Mouse (Mus musculus) liver, embryonic 16.5 days (tissue): ENCODE measurements around the gene Bcl11b. TPM values are rescaled to one million over a fixed set of nuclear protein-coding genes. Genes with fewer than 3 reads are reported as not detected.
A peak's percentile ranks its signal among the peaks of the same experiment; 100 is the strongest.

Experiments used
- ATAC-seq: fragments of 200-750 bp; cut with Nextera tagmentation; 2 replicates; pipeline ENCODE4 v1.8.0; 2017; ENCODE audit warnings: low read depth, mild to moderate bottlenecking, moderate number of reproducible peaks, moderate library complexity
- H3K27ac ChIP-seq: fragments of 300-500 bp; sonication (generic); 2 replicates; pipeline ENCODE4 v1.5.1; 2014; ENCODE audit warnings: mild to moderate bottlenecking, low read length
- H3K27me3 ChIP-seq: fragments of 300-500 bp; sonication (generic); 2 replicates; pipeline ENCODE4 v1.6.1; 2014; ENCODE audit warnings: low read depth, low read length, mixed read lengths; ENCODE audit not compliant: control insufficient read depth, insufficient read depth
- H3K36me3 ChIP-seq: fragments of 300-500 bp; sonication (generic); 2 replicates; pipeline ENCODE4 v1.6.1; 2014; ENCODE audit warnings: mild to moderate bottlenecking; ENCODE audit not compliant: control insufficient read depth, insufficient read depth
- H3K4me1 ChIP-seq: fragments of 300-500 bp; sonication (generic); 2 replicates; pipeline ENCODE4 v1.6.1; 2014; ENCODE audit warnings: low read depth, low read length, mixed read lengths; ENCODE audit not compliant: control insufficient read depth
- H3K4me2 ChIP-seq: fragments of 300-500 bp; sonication (generic); 2 replicates; pipeline ENCODE4 v1.6.1; 2014; ENCODE audit warnings: low read depth, low read length, mixed read lengths
- H3K4me3 ChIP-seq: fragments of 300-500 bp; sonication (generic); 2 replicates; pipeline ENCODE4 v1.5.1; 2014; ENCODE audit warnings: low read depth, mild to moderate bottlenecking, low read length
- H3K9ac ChIP-seq: fragments of 300-500 bp; sonication (generic); 2 replicates; pipeline ENCODE4 v1.6.1; 2014; ENCODE audit warnings: low read depth, low read length
- H3K9me3 ChIP-seq: fragments of 300-500 bp; sonication (generic); replicated peaks from 2 replicates; pipeline ENCODE4 v1.6.1; 2016; ENCODE audit warnings: low read length; ENCODE audit not compliant: control insufficient read depth
- WGBS: fragments of 180-500 bp; shearing (Covaris S2); extraction: QIAGEN DNeasy Blood & Tissue Kit; methylation state at CpG from one replicate; pipeline ENCODE4 v1.1.7; 2014; ENCODE audit not compliant: insufficient replicate concordance; 5-methylcytosine and 5-hydroxymethylcytosine counted together
- polyA plus RNA-seq: library from polyadenylated mRNA; unstranded; fragments of >200 nt; fragmentation: Nextera tagmentation; extraction: Ambion mirVana; gene quantifications from 2 replicates; pipeline ENCODE4 v1.2.1, GENCODE M21; 2015

Bcl11b gene
- polyA plus RNA-seq, 1 experiment from 2014 or later: 0.09 TPM

- 47% methylated on average over 4 of the region's 4 CpGs for WGBS
- no peak overlapping the region for H3K27ac ChIP-seq
- H3K4me1 ChIP-seq: no peaks in the 10 kb centered on the region
- no peak overlapping the region for H3K9ac ChIP-seq
- ATAC-seq: no peak
- no peak overlapping the region for H3K4me3 ChIP-seq
- no peaks in the 10 kb centered on the region for H3K36me3 ChIP-seq
- no peaks in the 10 kb centered on the region for H3K9me3 ChIP-seq
- H3K4me2 ChIP-seq: no peak overlapping the region
- H3K27me3 ChIP-seq: peaks cover under 1% of the 10 kb centered on the region; the same call in 1 of the 2 replicates
Measured at GRCm38 (mm10) chr12:107993029-107993428, 10.4 kb downstream of the Bcl11b start.

DNA sequence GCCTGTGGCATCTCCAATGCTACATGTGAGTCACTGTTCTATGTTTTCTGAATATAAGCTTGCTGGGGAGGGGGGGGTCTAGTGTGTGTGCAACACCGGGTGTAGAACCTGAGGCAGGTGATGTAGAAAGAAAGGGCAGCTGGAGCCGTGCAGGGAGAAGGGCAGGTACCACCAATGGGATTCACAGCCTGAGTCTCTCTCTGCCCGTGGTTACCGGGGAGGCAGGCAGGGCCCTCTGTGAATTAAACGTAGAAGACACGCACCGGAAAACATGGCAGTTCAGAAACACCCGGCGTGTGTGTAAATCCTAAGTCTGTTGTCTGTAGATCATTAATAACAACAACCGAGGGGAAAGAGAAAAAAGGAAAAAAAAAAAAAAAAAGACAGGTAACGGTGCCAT lies 12.2 kb downstream of the Bcl11b start:
- Histone ChIP-seq H3K9me3 (no peaks in the 10 kb centered on the region), H3K27me3 (no peaks in the 10 kb centered on the region), H3K4me3 (no peak overlapping the region), H3K4me1 (no peaks in the 10 kb centered on the region), H3K9ac (no peak overlapping the region), H3K27ac (no peak overlapping the region), H3K36me3 (no peaks in the 10 kb centered on the region), H3K4me2 (no peak overlapping the region)
- ATAC-seq: no peak
- 63% methylated on average over 11 of the region's 11 CpGs for WGBS

DNA sequence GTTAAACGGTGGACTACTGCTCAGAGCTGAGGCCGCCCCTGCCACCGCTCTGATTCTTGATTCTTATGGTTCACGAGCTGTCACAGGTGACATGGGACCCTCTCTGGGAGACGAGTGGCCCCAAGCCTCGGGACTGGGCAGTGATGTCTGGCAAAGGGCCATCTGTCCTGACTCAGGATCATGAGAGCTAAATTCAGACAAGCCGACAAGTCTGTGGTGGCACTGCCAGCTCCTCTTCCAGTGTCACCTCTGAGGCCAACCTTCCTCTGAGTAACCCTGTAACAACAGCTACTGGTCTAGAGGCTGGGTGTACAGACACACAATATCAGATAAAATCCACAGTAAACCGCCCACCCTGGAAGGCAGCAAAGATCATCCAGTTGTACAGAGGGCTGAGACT lies 20.2 kb downstream of the Bcl11b start:
- H3K4me2 ChIP-seq: no peak overlapping the region
- H3K9ac ChIP-seq: no peak overlapping the region
- H3K27ac ChIP-seq: no peak overlapping the region
- H3K36me3 ChIP-seq: no peaks in the 10 kb centered on the region
- H3K4me3 ChIP-seq: no peak overlapping the region
- WGBS: 70% methylated on average over 8 of the region's 8 CpGs
- no peaks in the 10 kb centered on the region for H3K4me1 ChIP-seq
- H3K9me3 ChIP-seq: no peaks in the 10 kb centered on the region
- peaks cover 40% of the 10 kb centered on the region for H3K27me3 ChIP-seq
- ATAC-seq: no peak

DNA sequence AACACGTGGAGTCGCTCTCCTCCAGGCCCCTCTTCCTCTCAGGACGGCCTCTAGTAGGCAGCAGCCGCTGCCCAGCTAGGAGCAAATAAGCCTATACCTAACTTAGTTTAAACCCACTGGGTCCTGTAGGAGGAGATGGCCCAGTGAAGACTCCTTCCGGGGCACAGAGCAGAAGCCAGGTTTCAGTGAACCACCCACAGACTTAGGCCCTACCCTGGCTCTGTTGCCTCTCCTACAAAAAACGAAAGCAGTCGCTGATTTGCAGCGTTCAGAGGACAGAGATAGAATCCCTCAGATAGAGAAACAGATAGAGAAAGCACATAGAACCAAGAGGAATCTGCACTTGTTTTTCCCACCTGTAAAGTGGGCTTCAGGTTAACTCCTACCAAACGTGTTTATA lies 21.1 kb downstream of the Bcl11b start:
- peaks cover 49% of the 10 kb centered on the region for H3K27me3 ChIP-seq
- WGBS: 62% methylated on average over 9 of the region's 9 CpGs
- H3K4me3 ChIP-seq: no peak overlapping the region
- no peaks in the 10 kb centered on the region for H3K36me3 ChIP-seq
- no peak for ATAC-seq
- no peak overlapping the region for H3K4me2 ChIP-seq
- no peak overlapping the region for H3K9ac ChIP-seq
- no peak overlapping the region for H3K27ac ChIP-seq
- H3K4me1 ChIP-seq: no peaks in the 10 kb centered on the region
- no peaks in the 10 kb centered on the region for H3K9me3 ChIP-seq

DNA sequence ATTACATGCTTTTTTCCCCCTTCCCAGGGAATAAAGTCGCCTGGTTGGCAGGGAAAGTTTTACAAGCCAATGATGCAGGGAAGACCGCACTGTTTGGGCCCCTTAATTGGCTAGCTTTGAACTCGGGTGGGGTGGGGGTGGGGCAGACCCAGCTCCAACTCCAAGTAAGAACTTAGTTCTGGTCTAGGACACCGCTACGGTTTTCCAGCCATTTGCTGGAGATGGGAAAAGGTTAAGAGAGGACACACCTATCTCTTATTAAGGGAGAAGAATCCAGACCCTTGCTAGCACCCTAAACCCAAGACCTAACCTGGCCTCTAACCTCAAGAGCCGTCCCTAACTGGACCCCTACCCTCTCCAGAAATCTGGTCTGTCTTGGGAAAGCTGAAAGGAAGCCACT lies 22.2 kb downstream of the Bcl11b start:
- Histone ChIP-seq H3K9me3 (no peaks in the 10 kb centered on the region), H3K27me3 (peaks cover 53% of the 10 kb centered on the region), H3K9ac (no peak overlapping the region), H3K27ac (no peak overlapping the region), H3K4me1 (no peaks in the 10 kb centered on the region), H3K4me3 (no peak overlapping the region), H3K4me2 (no peak overlapping the region), H3K36me3 (no peaks in the 10 kb centered on the region)
- no peak for ATAC-seq
- 30% methylated on average over 6 of the region's 6 CpGs for WGBS

DNA sequence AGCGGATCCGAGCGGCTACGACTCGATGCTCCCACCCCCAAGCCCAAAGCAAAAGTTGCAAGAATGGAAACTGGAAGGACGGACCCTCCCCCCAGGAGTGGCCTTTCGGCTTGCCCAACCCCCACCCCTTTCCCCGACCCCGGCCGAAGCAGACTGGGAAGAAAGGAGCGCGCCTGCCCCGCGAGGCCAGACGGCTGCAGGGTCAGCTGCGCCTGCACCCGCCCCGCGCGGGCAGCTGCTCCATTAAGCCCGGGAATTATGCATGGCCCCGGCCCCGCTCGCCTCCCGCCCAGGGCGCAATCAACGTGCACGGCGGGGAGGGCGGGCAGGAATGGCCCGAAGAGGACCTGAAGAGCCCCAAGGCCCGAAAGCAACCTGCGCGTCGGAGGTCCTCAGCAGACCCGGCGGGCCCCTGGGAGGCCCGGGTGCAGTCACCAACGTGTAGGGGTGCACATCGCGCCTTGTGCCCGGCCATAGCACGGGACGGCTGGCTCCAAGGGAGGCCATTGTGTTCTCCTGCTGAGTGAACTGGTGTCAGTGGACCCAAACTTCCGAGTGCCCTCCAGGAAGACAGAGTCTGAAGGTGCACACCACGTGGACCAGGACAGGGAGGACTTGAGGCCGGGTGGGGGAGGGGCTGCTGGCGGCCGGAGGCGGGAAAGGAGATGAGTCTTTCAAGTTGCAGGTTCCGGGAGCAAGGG lies 23.0 kb downstream of the Bcl11b start:
- no peaks in the 10 kb centered on the region for H3K4me1 ChIP-seq
- no peak overlapping the region for H3K27ac ChIP-seq
- peaks cover 62% of the 10 kb centered on the region for H3K27me3 ChIP-seq
- H3K9me3 ChIP-seq: no peaks in the 10 kb centered on the region
- H3K4me3 ChIP-seq: peak overlapping the region; percentile 42
- H3K9ac ChIP-seq: no peak overlapping the region
- H3K36me3 ChIP-seq: no peaks in the 10 kb centered on the region
- H3K4me2 ChIP-seq: peak overlapping the region; percentile 57
- WGBS: 1% methylated on average over 51 of the region's 51 CpGs
- ATAC-seq: no peak

DNA sequence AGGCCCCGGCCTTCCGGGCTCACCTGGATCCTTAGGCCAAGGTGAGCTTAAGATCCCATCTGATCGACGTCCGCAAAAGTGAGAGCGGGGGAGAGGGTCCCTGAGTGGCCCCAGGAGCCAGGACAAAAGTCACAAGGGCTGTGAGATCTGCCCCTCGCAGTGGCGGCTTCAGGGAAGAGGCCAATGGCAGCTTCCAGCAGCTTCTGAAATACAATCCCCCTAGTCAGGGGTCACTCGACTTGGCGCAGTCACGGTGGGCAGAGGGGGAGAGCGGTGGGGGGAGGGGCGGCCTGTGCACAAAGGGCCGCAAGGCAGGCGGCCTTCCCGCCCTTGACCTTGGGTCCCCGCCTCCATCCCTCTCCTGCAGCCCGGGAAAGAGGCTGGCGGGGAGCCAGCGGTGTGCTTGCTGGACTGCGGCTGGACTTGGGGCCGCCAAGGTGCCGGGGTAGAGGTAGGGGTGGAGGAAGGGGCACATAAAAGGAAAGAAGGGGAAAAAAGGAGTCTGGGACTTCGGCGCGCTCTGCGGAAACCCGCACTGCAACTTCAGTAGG lies 23.6 kb downstream of the Bcl11b start:
- Histone ChIP-seq H3K4me1 (no peaks in the 10 kb centered on the region), H3K27ac (no peak overlapping the region), H3K4me3 (peak overlapping the region; percentile 42), H3K9me3 (no peaks in the 10 kb centered on the region), H3K36me3 (no peaks in the 10 kb centered on the region), H3K4me2 (peak overlapping the region; percentile 57), H3K9ac (no peak overlapping the region), H3K27me3 (peaks cover 63% of the 10 kb centered on the region)
- WGBS: 2% methylated on average over 26 of the region's 28 CpGs
- ATAC-seq: no peak

DNA sequence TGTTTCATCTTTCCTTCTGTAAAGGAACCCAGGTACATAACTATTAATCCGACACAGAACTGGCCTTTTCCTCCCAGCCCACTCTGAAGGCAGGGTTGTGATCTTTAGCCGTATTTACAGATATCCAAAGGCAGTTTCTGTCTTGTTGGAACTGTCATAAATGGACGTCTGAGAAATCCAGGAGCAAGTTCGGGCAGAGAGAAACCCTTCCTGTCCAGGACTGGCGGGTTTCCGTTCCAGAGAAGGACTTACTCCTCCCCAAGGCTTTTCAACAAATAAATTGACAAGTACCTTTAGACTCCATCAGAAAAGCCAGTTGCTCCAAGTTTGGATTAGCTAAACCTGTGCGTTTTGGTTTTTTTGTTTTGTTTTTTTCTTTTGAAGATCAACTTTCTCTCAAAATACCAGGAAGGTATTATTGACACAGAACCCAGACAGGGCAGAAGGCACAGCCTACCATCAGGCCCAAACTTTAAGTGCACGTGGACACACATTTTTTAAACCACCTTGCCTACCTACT lies 24.6 kb downstream of the Bcl11b start:
- ATAC-seq: no peak
- no peak overlapping the region for H3K9ac ChIP-seq
- peaks cover 63% of the 10 kb centered on the region for H3K27me3 ChIP-seq
- no peak overlapping the region for H3K27ac ChIP-seq
- no peak overlapping the region for H3K4me3 ChIP-seq
- no peak overlapping the region for H3K4me2 ChIP-seq
- no peaks in the 10 kb centered on the region for H3K4me1 ChIP-seq
- no peaks in the 10 kb centered on the region for H3K9me3 ChIP-seq
- 34% methylated on average over 8 of the region's 8 CpGs for WGBS
- H3K36me3 ChIP-seq: no peaks in the 10 kb centered on the region

DNA sequence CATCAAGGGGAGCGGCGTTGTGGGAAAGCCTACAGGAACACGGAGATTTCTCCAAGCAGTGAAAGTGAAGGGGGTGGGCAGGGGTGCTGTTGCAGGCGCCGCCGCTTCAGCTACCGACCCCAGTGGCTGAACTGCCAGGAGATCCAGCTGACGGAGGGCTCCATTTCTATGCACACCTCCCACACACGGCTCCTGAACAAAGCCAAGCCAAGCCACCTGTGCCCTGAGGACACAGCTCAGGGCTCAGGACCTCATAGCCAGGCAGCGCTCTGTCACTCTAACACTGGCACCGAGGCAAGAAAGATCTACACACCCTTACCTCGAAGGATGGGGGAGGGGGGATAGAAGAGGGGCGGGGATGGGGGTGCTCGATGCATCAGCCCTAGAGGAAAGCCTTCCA lies 25.3 kb downstream of the Bcl11b start:
- no peaks in the 10 kb centered on the region for H3K36me3 ChIP-seq
- WGBS: 5% methylated on average over 14 of the region's 14 CpGs
- H3K4me3 ChIP-seq: no peak overlapping the region
- no peaks in the 10 kb centered on the region for H3K9me3 ChIP-seq
- ATAC-seq: no peak
- no peak overlapping the region for H3K4me2 ChIP-seq
- peaks cover 63% of the 10 kb centered on the region for H3K27me3 ChIP-seq
- no peak overlapping the region for H3K27ac ChIP-seq
- no peak overlapping the region for H3K9ac ChIP-seq
- H3K4me1 ChIP-seq: no peaks in the 10 kb centered on the region
